ENCODE assay signal across 25 mouse cellular contexts in the genomic region with DNA sequence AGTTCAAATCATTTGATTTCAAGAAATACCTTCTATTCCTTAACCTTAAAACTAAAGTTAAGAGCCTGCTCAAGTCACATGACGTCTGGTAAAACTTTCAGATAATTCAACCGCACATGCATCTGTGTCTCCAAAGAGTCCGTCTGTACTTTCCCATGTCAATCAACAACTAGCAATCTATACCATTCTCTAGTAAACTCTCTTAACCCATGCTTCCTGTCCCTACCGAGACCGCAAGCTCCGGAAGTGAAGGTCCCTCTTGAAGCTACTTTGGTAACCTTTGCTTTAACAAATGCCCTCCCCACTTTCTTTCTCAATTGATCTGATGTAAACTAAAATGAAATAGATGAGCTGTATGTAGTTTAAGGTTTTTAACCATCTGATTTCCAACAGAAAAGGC.
A peak's percentile ranks its signal among the peaks of the same experiment; 100 is the strongest.
DNase-seq lines count a peak whose midpoint lies in the region; ATAC-seq and TF ChIP-seq lines count a peak whose summit lies in the region.
"Had no signal": no experiment of that assay in that cellular context is flagged by ENCODE, and none has a peak within 500 bp of the region (broad histone marks: within the 10 kb centered on the region; RNA-seq: fewer than 3 reads in every experiment).

No protein-coding gene starts in this region.

- H3K4me3 ChIP-seq in intestine, postnatal 0 days (ENCODE audit: low read depth, low read length), result no peak overlapping the region
- H3K4me3 ChIP-seq in midbrain, embryonic 15.5 days, result no peak overlapping the region
- H3K4me3 ChIP-seq: embryonic facial prominence, embryonic 12.5 days; embryonic facial prominence, embryonic 15.5 days; heart, embryonic 12.5 days; heart, embryonic 15.5 days had no signal

- no peaks in the 10 kb centered on the region for H3K9me3 ChIP-seq in intestine, postnatal 0 days (ENCODE audit: control insufficient read depth)
- no peaks in the 10 kb centered on the region for H3K9me3 ChIP-seq in midbrain, embryonic 15.5 days
- H3K9me3 ChIP-seq: embryonic facial prominence, embryonic 12.5 days; embryonic facial prominence, embryonic 15.5 days; heart, embryonic 12.5 days; heart, embryonic 15.5 days had no signal

- H3K36me3 ChIP-seq in intestine, postnatal 0 days (ENCODE audit: control insufficient read depth, insufficient read depth), result no peaks in the 10 kb centered on the region
- H3K36me3 ChIP-seq in midbrain, embryonic 15.5 days (replicated peaks), result no peaks in the 10 kb centered on the region
- H3K36me3 ChIP-seq: embryonic facial prominence, embryonic 12.5 days; embryonic facial prominence, embryonic 15.5 days; heart, embryonic 12.5 days; heart, embryonic 15.5 days had no signal

- DNase-seq in thymus, postnatal 4 days, result peak; percentile 10
- DNase-seq in thymus, postnatal 0 days (ENCODE audit: low spot score), result no peak
- DNase-seq in naive thymus-derived CD4-positive, alpha-beta T cell, adult 2 months (ENCODE audit: low read depth), result peak; percentile 59
- DNase-seq in frontal cortex, postnatal 25 days (ENCODE audit: low spot score in 2 of 2), result no peak
- DNase-seq: adrenal gland, postnatal 10 days; adrenal gland, postnatal 36 days; cerebellum, adult 18-20 months; cerebellum, adult 9-10 months; cerebellum, postnatal 14 days; forebrain, postnatal 0 days; gastrocnemius, postnatal 25 days; heart, adult 18-20 months; heart, postnatal 10 days; heart, postnatal 4 days had no signal

- TF ChIP-seq CTCF in intestine, postnatal 0 days (IDR thresholded peaks at IDR 0.05; ENCODE audit: low read depth), result no peak

- ATAC-seq in CD4-positive, CD25-positive, alpha-beta regulatory T cell, adult 4 months, result peak; percentile 63
- ATAC-seq in common myeloid progenitor, adult 5-6 weeks (replicated peaks; ENCODE audit: low read depth, poor library complexity, severe bottlenecking), result peak; percentile 62; the same call in 1 of the 2 replicates
- no peak for ATAC-seq in intestine, postnatal 0 days
- no peak for ATAC-seq in midbrain, embryonic 15.5 days (replicated peaks)
- ATAC-seq: forebrain, embryonic 14.5 days; forebrain, postnatal 0 days; hindbrain, postnatal 0 days had no signal

- no peaks in the 10 kb centered on the region for H3K4me1 ChIP-seq in intestine, postnatal 0 days (replicated peaks; ENCODE audit: control insufficient read depth, insufficient read depth, low read length)
- no peaks in the 10 kb centered on the region for H3K4me1 ChIP-seq in midbrain, embryonic 15.5 days
- H3K4me1 ChIP-seq: embryonic facial prominence, embryonic 12.5 days; embryonic facial prominence, embryonic 15.5 days; heart, embryonic 12.5 days; heart, embryonic 15.5 days had no signal

- 83% methylated on average over 6 of the region's 6 CpGs for WGBS in intestine, postnatal 0 days
- 86% methylated on average over 6 of the region's 6 CpGs for WGBS in midbrain, embryonic 15.5 days

- no peaks in the 10 kb centered on the region for H3K27me3 ChIP-seq in intestine, postnatal 0 days (replicated peaks; ENCODE audit: control insufficient read depth, insufficient read depth, low read length)
- no peaks in the 10 kb centered on the region for H3K27me3 ChIP-seq in midbrain, embryonic 15.5 days (replicated peaks)
- H3K27me3 ChIP-seq: embryonic facial prominence, embryonic 12.5 days; embryonic facial prominence, embryonic 15.5 days; heart, embryonic 12.5 days; heart, embryonic 15.5 days had no signal

- H3K27ac ChIP-seq in intestine, postnatal 0 days (ENCODE audit: low read depth, low read length), result no peak overlapping the region
- no peak overlapping the region for H3K27ac ChIP-seq in midbrain, embryonic 15.5 days
- H3K27ac ChIP-seq: embryonic facial prominence, embryonic 12.5 days; embryonic facial prominence, embryonic 15.5 days; heart, embryonic 15.5 days; hindbrain, embryonic 14.5 days; hindbrain, postnatal 0 days had no signal

- H3K9ac ChIP-seq in intestine, postnatal 0 days (ENCODE audit: low read depth, low read length), result no peak overlapping the region
- H3K9ac ChIP-seq in midbrain, embryonic 15.5 days, result no peak overlapping the region
- H3K9ac ChIP-seq: embryonic facial prominence, embryonic 12.5 days; embryonic facial prominence, embryonic 15.5 days; forebrain, postnatal 0 days; heart, embryonic 12.5 days; heart, embryonic 15.5 days; hindbrain, embryonic 14.5 days had no signal

- H3K4me2 ChIP-seq in intestine, postnatal 0 days (replicated peaks; ENCODE audit: low read depth), result no peak overlapping the region
- no peak overlapping the region for H3K4me2 ChIP-seq in midbrain, embryonic 15.5 days
- H3K4me2 ChIP-seq: embryonic facial prominence, embryonic 12.5 days; embryonic facial prominence, embryonic 15.5 days; heart, embryonic 12.5 days; heart, embryonic 15.5 days; hindbrain, embryonic 14.5 days had no signal

Comparison
In these comparisons a context has a peak if more than half of its experiments do, and no peak if none do; other contexts are left out.
1. DNase-seq: peak in thymus, postnatal 4 days (single experiment) and naive thymus-derived CD4-positive, alpha-beta T cell, adult 2 months (single experiment); none in thymus, postnatal 0 days (single experiment) and frontal cortex, postnatal 25 days (0 of 2).
2. ATAC-seq: peak in CD4-positive, CD25-positive, alpha-beta regulatory T cell, adult 4 months (single experiment) and common myeloid progenitor, adult 5-6 weeks (single experiment); none in intestine, postnatal 0 days (single experiment) and midbrain, embryonic 15.5 days (single experiment).